Mouse (Mus musculus) megakaryocyte-erythroid progenitor cell, adult 5-6 weeks (primary cell): ENCODE results near the gene Grin2c. TPM values are rescaled to one million over a fixed set of nuclear protein-coding genes. Genes with fewer than 3 reads are reported as not detected.

Experiments
- ATAC-seq: replicated peaks from 2 replicates; pipeline ENCODE4 v1.8.0; 2016; ENCODE audit warnings: mild to moderate bottlenecking, inconsistent platforms; ENCODE audit not compliant: severe bottlenecking, poor library complexity, low FRiP score, low TSS enrichment
- total RNA-seq, 2 experiments: library from RNA; stranded (forward) in 1 of 2; stranded (reverse) in 1 of 2; fragments of 200-1000, 215-1000 nt in 1 of 2; fragments of >200 nt in 1 of 2; fragmentation: Nextera tagmentation in 1 of 2; gene quantifications; 2 replicates each; pipeline ENCODE4 v1.2.3; 2014 to 2017

Grin2c gene
- total RNA-seq (2014; fragmentation: Nextera tagmentation) = not detected in 2 replicates
- total RNA-seq (2017) = not detected in 2 replicates

DNA sequence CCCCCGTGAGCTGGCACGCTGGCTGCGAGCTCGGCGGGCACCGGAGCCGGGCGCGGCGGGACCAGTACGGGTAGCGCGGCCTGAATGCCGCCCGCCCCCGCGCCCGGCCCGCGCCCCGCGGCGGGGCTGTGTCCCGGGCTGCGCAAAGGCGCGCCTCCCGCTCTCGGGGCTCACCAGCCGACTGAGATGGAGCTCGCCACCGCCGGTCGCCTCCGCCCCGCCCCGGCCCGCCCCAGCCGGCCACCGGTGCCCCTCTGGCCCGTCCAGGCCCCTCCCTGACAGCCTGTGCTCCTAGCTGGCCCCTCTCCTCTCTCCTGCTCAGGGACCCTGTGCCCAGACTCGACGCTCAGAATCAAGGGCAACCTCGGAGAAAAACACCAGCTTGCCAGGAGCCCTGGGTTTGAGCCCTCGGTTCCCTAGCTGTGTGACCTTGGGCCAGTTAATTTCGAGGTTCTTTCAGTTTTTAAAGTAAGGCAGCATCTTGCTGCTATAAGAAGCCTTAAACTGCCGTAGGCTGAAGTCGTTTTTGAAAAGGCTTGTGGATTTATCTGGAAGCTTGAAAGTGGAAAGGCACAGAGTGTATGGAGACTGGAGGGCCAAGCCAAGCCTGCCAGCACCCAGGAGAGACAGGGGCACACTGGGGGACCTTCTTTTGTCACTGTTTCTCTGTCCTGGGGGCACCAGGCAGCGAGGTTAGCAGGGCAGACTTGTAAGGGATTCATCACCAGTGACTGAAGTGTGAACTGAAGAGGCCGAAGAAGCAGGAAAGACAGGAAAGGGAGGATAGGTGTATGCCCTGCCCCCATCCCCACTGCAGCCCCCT, at the start of gene Grin2c:
Gene Grin2c (minus strand): TSS at position 183 of the 823 bp plus-strand sequence.
- ATAC-seq = no peak

DNA sequence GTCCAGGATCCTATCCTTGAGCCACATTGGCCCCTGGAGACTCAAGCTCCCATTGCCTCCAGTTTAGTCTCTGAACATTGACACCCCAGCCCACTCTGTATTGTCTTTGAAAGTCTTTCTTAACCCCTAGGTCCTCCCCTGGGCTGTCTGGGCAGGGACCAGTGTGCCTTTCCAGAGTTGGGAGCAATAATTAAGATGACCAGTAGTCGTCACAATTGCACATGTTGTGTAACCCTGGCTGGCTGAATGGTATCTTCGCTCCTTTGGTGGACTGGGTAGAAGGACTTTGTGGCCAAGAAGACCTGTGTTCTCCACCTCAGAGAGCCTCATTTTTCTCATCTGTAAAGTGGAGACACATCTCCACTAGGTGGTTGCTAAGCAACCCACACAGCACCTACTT, 47.2 kb upstream of the Grin2c start:
- peak; percentile 52; the same call in 1 of the 2 replicates for ATAC-seq

DNA sequence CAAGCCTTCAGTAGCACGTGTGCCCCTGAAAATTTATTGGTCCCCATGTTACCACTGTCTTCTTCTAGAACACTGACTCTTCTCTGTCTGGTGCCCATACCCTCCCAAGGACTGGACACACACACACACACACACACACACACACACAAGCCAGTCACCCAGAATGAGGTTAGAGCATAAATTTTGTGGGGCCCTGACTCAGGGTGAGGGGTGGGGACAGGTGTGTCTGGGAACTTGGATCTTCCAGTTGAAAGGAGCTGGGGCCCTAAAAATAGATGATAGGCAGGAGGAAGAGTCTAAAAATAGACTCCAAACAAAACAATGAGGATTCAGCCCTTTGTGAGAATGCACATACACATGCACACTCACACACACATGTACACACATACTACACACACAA, 41.7 kb upstream of the Grin2c start:
- no peak for ATAC-seq

DNA sequence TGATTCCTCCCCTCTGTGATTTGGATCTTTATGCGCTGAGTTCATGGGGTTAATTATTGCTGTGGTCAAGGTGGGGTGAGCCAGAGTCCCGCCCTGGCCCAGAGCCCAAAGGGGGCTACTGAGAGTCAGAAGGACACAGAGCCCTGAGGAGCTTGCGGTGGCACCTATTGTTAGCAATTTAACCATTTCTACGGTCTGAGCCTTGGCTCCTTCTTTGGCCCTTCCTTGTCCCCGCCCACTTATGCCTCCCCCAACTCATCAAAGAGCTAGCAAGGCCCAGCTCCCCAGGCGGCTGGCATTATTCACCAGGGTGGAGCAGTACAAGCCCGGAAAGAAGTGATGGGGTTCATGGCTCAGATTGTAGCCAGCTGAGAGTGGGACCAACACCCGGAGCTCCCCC, 39.8 kb upstream of the Grin2c start, which contains the start of gene Otop2:
Gene Otop2 (plus strand): TSS at position 301 of the 400 bp plus-strand sequence.
- no peak for ATAC-seq

DNA sequence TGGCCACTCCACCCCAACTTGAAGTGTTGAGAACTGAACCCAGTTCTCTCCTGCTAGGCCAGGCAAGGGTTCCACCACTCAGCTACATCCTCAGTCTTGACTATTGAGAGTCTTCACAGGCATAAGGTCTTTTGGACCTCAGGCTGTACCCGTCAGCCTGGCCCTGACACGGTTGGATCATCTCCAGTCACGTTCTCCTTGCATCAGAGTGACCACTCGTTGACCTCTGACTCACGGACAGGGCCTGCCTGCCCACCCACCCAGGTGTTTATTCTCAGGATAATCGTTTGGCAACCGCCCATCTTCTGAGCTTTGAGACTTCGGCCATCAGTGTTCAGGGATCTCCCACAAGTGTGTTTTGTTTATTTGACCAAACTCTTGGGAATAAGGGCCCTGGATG, 36.1 kb upstream of the Grin2c start:
- no peak for ATAC-seq

DNA sequence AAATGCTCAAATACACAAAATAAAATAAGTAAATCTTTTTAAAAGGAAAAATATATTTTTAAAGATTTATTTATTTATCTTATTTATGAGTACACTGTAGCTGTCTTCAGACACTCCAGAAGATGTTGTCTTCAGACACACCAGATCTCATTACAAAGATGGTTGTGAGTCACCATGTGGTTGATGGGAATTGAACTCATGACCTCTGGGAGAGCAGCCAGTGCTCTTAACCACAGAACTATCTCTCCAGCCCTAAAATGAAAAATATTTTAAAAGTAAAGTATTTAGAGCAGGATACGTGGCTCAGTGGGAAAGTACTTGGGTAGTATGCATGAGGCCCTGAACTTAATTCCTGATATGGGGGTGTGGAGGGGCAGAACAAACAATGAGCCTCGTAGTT, 34.3 kb upstream of the Grin2c start:
- ATAC-seq = no peak

DNA sequence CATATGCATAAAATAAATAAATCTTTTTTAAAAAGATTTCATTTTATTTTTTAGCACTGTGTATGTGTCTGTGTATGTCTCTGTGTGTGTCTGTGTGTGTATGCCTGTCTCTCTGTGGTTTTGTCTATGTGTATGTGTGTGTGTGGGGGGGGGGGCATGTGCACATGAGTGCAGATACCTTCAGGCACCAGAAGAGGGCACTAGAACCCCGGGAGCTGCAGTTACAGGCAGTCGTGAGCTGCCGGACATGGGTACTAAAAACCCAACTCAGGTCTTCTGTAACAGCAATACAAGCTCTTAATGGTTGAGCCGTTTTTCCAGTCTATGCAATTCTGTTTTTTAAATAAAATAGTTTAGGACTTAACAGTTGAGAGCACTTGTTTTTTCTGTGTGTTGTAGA, 33.7 kb upstream of the Grin2c start:
- ATAC-seq = no peak

DNA sequence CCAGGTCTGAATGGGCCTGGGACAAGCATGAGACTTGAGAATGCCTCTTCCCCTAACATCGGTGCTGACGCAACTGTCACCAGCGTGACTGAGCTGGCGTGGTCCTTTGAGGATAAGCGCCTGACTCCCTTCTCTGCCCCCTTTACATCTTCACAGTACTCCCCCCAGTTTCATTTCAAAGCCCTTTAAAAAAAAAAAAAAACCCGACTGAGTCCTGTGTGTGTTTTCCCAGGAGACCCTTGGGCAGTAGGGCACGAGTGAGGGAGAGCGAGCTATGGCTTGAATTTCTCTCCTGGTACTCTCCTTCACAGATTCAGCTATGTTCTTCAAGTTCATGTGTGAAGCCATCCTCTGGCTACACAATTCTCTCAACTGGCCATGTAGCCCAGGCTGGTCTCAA, 31.1 kb upstream of the Grin2c start:
- ATAC-seq = no peak

DNA sequence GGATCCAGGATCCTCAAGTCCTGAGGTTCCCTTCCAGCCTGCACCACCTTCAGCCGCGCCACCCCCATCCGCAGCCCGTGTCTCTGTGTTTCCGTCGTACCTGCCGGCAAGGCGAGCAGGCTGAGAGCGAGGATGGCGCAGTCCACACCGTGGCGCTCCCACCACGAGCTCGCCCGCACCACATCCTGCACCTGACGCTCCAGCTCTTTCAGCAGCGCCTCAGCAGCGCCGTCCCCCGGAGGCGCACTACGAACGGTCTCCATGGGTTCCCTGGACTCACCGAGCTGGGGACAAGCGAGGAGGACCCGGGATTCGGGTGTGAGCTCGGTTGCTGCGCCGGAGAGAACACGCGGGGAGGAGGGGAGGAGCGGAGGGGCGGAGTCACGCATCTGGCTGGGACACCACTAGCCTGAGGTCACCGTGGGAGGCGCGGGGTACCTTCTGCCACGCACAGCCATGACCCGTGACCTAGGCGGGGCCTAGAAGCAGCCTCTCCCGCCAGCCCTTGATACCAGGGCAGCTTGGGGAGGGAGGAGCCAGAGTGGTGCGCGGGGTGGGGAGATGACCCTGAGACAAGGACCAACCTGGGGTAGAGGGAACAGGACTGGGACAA, 30.3 kb upstream of the Grin2c start, which contains the start of gene Fads6:
Gene Fads6 (minus strand): TSS at position 450 of the 613 bp plus-strand sequence.
- ATAC-seq = peak; percentile 54

DNA sequence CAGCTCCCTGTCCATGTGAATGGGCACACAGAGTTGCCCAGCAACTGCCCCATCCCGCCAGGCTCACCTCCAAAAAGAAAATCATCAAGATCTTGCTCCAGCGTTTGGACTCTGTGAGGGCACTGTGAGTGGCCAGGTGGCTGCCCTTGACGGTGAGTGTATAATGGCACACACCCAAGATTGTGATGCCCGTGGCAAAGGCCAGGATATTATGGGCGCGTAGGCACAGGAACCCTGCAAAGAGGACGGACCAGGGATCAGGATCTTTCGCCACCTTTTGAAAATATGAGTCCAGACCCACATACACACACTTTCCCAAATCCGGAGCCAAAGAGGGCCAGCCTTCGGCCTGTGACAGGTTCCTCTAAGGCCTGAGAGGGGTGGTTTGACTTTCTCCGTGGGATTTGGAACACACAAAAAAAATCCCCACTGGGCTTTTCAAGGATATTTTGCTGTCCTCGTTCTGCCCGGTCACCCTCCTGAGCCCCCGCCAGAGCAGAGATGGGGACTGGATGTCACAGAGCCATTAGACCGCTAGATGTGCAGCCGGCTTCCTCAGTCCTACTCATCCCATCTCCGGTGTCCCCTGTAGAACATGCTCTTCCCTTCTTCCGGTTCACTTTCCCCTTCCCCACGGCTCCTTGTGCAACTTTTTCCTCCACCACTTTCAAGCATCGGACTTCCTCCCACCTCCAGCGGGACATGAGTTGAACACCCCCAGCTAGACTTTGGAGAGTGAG, 29.6 kb upstream of the Grin2c start:
- no peak for ATAC-seq

DNA sequence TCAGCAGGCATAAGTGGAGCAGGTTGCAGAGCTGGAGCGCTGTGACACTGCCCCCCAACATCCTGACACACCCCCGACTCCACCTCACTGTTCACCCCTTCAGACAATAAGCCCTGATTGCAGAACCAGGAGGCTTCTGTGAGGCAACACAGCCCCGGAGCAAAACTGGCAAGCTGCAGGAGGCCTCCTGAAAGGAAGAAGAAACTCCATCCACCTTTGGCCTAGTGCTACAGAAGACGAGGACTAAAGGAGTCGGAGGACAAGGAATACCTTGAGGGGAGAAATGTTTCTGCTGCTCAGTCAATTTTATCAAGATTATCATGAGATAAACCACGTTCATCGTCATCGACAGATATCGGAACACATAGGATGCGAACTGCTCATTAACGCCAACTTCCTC, 28.9 kb upstream of the Grin2c start:
- no peak for ATAC-seq

DNA sequence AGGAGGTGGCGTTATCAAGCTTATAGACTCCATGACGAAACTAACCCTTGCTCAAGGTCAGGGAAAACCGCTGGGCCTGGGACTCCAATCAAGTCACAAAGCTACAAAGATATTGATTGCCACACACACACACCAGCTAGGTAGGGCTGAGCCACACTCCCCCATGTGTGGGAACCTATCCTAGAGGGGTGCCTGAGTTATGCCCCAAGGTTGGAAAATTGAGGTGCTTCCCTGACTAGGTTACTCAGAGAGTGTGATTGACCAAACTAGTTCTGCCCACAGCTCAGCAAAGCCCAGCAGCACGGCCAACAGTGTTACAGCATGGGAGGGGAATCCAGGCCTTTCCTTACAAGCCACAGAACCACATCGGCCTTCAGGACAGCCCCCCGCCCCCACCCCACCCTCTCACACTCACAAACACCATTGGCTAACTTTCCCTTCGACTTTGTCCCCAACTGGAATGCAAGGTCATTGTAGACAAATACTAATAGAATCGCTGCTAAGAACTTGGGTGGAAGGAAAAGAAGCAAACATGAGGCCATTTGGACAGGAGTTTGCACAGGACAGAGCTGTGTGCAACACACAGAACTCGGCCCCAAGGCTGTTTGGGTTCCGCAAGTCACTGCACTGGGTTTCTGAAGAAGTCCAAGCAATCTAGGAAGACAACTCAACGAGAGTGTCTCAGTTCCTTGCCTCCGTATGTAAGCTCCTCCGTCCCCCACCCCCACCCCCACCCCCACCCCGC, 25.8 kb upstream of the Grin2c start:
- ATAC-seq = no peak

DNA sequence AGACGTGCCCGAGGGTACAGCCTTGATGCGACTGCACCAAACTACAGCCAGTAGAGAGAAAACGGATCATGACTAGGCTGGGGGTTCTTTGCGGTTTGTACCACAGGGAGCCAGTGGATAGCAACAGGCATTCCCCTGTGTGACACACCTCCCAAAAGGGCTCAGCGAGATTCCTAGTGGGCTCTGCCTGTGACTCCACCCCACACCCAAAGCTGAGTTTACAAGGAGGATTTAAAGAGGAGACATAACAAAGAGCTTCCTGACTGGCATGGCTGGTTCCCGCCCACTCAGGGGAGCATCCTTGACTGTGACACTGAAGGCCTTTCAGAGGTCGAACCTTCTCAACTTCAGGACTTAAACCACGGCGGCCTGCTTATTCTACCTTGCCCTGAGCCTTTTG, 24.5 kb upstream of the Grin2c start:
- ATAC-seq = no peak

DNA sequence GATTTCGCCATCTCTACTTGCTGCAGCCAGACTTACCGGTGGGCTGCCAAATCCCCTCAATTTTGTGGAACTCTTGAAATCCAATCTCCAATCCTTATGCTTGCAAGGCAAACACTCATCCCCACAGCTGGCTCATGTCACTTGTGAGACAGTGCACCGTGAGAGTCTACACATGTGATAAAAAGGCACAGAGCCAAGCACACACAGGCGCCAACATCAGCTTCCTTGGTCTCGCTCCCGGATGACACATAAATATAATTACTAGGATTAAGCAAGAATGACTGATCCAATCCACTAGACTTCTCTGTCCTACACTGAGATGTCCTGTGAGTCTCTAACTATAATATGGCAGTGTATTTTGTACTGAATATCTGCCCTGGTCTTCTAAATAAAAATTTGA, 23.9 kb upstream of the Grin2c start:
- no peak for ATAC-seq

DNA sequence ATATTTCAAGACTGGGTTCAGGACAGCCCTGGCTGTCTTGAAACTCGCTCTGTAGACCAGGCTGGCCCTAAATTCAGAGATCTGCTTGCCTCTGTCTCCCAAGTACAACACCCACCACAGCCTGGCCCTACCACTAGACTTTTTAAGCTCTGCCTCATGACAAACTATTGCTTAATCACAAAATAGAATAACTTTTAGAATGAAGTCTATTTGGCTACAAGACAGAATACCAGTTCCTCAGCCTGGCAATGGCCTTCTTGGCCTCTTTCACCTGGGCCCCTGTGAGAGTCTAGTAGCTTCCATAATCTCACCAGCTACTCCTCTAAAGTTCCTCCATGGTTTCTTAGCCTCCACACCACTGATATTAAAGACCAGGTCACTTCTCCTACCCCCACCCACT, 23.3 kb upstream of the Grin2c start:
- ATAC-seq = no peak

DNA sequence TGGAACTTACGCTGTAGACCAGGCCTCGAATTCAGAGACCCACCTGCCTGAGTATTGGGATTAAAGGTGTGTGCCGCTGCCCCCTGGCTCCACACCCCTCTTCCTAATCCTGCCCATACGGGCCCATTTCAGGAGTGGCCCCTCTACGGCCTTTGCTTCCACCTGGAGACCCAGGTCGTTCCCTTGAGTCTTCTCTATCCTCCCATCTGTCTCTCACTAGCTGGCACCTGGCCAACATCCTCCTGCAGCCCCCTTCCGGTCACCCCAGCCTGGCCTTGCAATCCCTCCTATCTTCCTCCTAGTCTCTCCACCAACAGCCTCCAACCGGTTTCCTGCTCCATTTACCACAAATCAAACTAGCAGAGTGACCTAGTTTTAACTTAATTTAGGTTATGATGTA, 22.8 kb upstream of the Grin2c start:
- ATAC-seq = no peak

DNA sequence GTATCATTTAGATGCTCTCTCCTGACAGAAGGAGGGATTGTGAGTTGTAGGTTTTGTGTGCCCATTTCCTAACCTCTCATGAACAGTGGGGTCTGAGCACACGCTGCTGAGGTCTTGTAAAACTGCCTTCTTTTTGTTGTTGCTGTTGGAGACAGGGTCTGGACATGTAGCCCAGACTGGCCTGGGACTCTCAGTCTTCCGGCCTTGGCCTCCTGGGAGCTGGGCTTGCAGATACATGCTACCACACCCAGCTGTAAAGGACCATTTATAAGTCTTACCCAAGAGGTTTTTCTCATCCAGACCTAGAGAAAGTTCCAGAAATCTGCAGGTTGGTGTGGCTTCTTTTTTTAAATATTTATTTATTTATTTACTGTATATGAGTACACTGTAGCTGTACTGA, 21.3 kb upstream of the Grin2c start:
- no peak for ATAC-seq

DNA sequence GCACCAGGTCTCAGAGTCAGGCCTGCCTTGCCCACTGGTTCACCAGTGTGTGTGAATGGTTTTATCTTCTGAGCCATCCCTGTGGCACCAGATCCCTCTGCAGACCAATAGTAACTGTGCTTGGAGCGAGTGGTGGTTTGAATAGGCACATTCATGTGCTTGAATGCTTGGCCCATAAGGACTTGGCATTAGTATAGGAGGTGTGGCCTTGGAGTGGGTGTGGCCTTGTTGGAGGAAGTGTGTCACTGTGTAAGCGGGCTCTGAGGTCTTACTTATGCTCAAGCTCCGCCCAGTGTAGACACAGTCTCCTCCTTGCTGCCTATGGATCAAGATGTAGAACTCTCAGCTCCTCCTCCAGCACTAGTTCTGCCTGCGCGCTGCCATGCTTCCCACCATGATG, 20.3 kb upstream of the Grin2c start:
- 0 out of 2 replicates have a peak, but pooled peaks have one; percentile 39 for ATAC-seq

DNA sequence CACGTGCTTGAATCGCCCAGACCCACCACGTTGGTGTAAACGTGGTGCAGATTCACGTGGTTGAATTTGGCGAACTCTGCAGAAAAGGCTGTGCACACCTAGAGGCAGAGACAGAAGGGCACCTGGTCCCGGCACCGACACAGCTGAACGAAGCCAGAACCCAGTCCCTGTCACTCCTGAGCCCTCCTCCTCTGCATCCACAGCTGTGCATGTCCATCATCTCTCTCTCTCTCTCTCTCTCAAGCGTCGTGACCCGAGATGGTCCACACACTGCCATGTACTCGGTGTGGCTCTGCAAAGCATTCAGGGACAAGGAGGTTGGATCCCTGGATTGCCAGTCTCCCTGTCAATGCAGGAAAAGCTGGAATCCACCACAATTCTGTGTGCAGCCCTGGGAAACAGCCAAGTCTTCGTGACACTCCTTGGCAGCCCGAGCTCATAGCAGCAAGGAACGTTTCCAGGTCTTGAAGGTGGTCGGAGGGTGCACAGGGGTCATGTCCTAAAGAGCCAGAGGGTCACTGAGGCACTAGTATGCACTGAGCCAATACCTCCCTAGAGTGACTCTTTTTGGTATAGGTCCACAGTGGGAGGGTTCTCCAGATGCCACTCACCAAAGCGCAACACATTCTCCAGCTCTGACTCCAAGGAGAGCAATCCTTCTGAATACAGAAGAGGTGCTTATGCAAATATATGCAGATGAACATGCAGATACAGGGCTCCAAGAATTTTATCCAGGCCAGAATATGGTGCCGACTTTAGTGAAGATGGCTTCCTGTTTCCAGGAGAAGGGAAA, 19.4 kb upstream of the Grin2c start:
- ATAC-seq = no peak
